Mouse (Mus musculus): ENCODE results near the gene Cdv3.

DNA sequence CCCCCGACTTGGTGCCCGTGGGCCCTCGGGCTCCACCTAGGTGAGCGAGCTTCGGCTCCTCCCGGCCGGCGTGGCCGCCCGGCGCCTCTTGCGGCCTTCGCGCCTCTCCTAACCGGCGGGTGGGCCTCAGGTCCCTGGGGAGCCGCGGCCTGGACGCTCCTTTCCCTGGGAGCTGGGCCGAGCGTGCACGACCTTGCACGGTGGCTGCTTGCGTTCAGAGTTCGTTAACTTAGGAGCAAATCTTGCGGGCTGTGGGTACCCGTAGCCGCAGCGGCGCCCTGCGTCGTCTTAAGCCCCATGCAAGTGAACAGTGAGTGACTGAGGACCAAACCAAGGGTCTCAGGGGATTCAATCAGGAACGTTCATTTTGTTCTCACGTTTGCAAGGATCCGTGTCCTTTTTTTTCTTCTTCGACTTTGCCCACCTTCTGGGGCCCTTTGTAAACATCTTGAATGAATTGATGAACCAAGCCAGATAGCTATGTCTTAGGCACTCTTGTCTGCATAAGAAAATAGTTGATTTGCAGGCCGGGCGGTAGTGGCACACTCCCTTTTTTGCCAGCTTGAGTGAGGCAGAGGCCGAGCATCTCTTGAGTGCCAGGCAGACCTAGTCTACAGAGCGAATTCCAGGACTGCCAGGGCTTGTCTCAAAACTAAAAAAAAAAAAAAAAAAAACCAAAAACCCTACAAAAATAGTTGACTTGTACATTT is 60.2 kb downstream of the Cdv3 start:
- TF ChIP-seq CTCF (IDR thresholded peaks at IDR 0.05) (no peak), EP300 (IDR thresholded peaks at IDR 0.05; ENCODE audit: insufficient read depth, low read depth, low read length) (no peak), POLR2A (IDR thresholded peaks at IDR 0.05; ENCODE audit: insufficient read depth, low read depth, low read length) (no peak)

All from heart, adult 2 months (tissue).